Mouse (Mus musculus) layer of hippocampus, postnatal 14 days (tissue): ENCODE results near the gene Lmntd1. TPM values are rescaled to one million over a fixed set of nuclear protein-coding genes. Genes with fewer than 3 reads are reported as not detected.
A peak's percentile ranks its signal among the peaks of the same experiment; 100 is the strongest.

ENCODE experiments used
- DNase-seq, 2 experiments: peaks; one replicate each; pipeline ENCODE4 v3.0.0; 2021 to 2022; ENCODE audit warnings: low spot score in 2 of 2, mixed read lengths in 1 of 2
- total RNA-seq, 2 experiments: library from RNA; stranded (reverse); gene quantifications; 2 replicates each; pipeline ENCODE4 v1.2.3; 2021

The Lmntd1 gene
- total RNA-seq, 2 experiments from 2014 or later, result 1.5 to 2.0 TPM

GRCm38 (mm10) chr6:145441416-145442110, 172.6 kb downstream of the Lmntd1 start:
- peak in 1 of 2 experiments; percentile 34 for DNase-seq

GRCm38 (mm10) chr6:145438851-145439250, 175.3 kb downstream of the Lmntd1 start:
- DNase-seq, result no peak

- no peak for DNase-seq
Observed at GRCm38 (mm10) chr6:145435764-145436163, 178.4 kb downstream of the Lmntd1 start.

- DNase-seq, result no peak
Observed at GRCm38 (mm10) chr6:145435156-145435555, 179.0 kb downstream of the Lmntd1 start.

GRCm38 (mm10) chr6:145433897-145434296, 180.2 kb downstream of the Lmntd1 start:
- no peak for DNase-seq

- DNase-seq, result no peak
Observed at GRCm38 (mm10) chr6:145432711-145433708, 181.1 kb downstream of the Lmntd1 start.

- no peak for DNase-seq
Observed at GRCm38 (mm10) chr6:145431747-145432146, 182.4 kb downstream of the Lmntd1 start.

GRCm38 (mm10) chr6:145427411-145427810, 186.7 kb downstream of the Lmntd1 start:
- DNase-seq, result no peak

GRCm38 (mm10) chr6:145426501-145426900, 187.6 kb downstream of the Lmntd1 start:
- no peak for DNase-seq

GRCm38 (mm10) chr6:145424156-145424555, 190.0 kb downstream of the Lmntd1 start:
- no peak for DNase-seq

- peak in 1 of 2 experiments; percentile 24 for DNase-seq
Observed at GRCm38 (mm10) chr6:145423484-145423883, 190.6 kb downstream of the Lmntd1 start.

- no peak for DNase-seq
Observed at GRCm38 (mm10) chr6:145421666-145422065, 192.5 kb downstream of the Lmntd1 start.

- DNase-seq, result no peak
Observed at GRCm38 (mm10) chr6:145420407-145420806, 193.7 kb downstream of the Lmntd1 start.

GRCm38 (mm10) chr6:145418856-145419255, 195.3 kb downstream of the Lmntd1 start:
- no peak for DNase-seq

GRCm38 (mm10) chr6:145417720-145418440, 196.2 kb downstream of the Lmntd1 start:
- no peak for DNase-seq

GRCm38 (mm10) chr6:145417014-145417719, 197.0 kb downstream of the Lmntd1 start:
- DNase-seq, result peak in 1 of 2 experiments; percentile 24

- no peak for DNase-seq
Observed at GRCm38 (mm10) chr6:145404369-145405051, 209.6 kb downstream of the Lmntd1 start.

- DNase-seq, result no peak
Observed at GRCm38 (mm10) chr6:145401140-145401539, 213.0 kb downstream of the Lmntd1 start.

GRCm38 (mm10) chr6:145397881-145398280, 216.2 kb downstream of the Lmntd1 start:
- no peak for DNase-seq

GRCm38 (mm10) chr6:145396534-145396933, 217.6 kb downstream of the Lmntd1 start:
- no peak for DNase-seq
